In the genomic region with DNA sequence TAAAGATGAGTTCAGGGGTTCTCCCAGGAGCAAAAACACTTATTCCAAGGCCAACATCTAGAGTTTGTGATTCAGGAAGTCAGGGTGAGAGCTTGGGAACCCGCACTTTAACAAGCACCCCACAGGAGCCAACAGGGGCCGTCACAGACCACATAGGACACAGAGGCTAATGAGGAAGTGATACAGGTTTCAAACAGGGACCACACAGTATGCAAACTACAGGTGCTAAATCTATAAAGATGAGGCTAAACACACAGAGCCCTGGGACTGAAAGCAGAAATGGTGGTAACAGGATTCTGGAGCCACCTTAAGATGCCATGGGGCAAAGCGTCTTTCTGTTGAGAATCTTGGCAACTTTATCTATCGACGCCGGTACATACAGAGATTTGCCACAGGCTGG, we compare ENCODE assay signal across 16 mouse cellular contexts. TPM values are rescaled to one million over a fixed set of nuclear protein-coding genes. Genes with fewer than 3 reads are reported as not detected.
DNase-seq lines count a peak whose midpoint lies in the region; ATAC-seq and TF ChIP-seq lines count a peak whose summit lies in the region.
"Had no signal": no experiment of that assay in that cellular context is flagged by ENCODE, and none has a peak within 500 bp of the region (broad histone marks: within the 10 kb centered on the region; RNA-seq: fewer than 3 reads in every experiment).

No protein-coding gene starts in this region.

- no peaks in the 10 kb centered on the region for H3K36me3 ChIP-seq in hindbrain, embryonic 16.5 days (ENCODE audit: control insufficient read depth, insufficient read depth, low read length)
- H3K36me3 ChIP-seq in neural tube, embryonic 13.5 days: no peaks in the 10 kb centered on the region
- no peaks in the 10 kb centered on the region for H3K36me3 ChIP-seq in kidney, embryonic 14.5 days (ENCODE audit: control insufficient read depth, insufficient read depth, low read length)
- H3K36me3 ChIP-seq: heart, embryonic 13.5 days; limb, embryonic 13.5 days had no signal

- no peaks in the 10 kb centered on the region for H3K27me3 ChIP-seq in cerebellum, adult 2 months (ENCODE audit: control insufficient read depth, insufficient read depth, low read length)
- H3K27me3 ChIP-seq in hindbrain, embryonic 16.5 days (replicated peaks; ENCODE audit: control insufficient read depth, insufficient read depth, low read length): no peaks in the 10 kb centered on the region
- no peaks in the 10 kb centered on the region for H3K27me3 ChIP-seq in neural tube, embryonic 13.5 days
- H3K27me3 ChIP-seq in kidney, embryonic 14.5 days (ENCODE audit: control insufficient read depth, insufficient read depth, low read length): no peaks in the 10 kb centered on the region
- H3K27me3 ChIP-seq: heart, embryonic 13.5 days; limb, embryonic 13.5 days had no signal

- no peak overlapping the region for H3K4me3 ChIP-seq in cerebellum, adult 2 months (replicated peaks; ENCODE audit: insufficient read depth, low read depth, low read length)
- H3K4me3 ChIP-seq in cortical plate, adult 2 months (ENCODE audit: insufficient read depth, low read length): no peak overlapping the region
- H3K4me3 ChIP-seq in hindbrain, embryonic 16.5 days (ENCODE audit: low read length): no peak overlapping the region
- H3K4me3 ChIP-seq in neural tube, embryonic 13.5 days: no peak overlapping the region
- H3K4me3 ChIP-seq in kidney, embryonic 14.5 days (ENCODE audit: low read length): no peak overlapping the region
- H3K4me3 ChIP-seq: heart, embryonic 13.5 days; limb, embryonic 13.5 days had no signal

- TF ChIP-seq POLR2A in cerebellum, adult 2 months (IDR thresholded peaks at IDR 0.05; ENCODE audit: borderline replicate concordance, insufficient read depth, low read length): no peak
- TF ChIP-seq POLR2A in cortical plate, adult 2 months (IDR thresholded peaks at IDR 0.05; ENCODE audit: extremely low read depth, insufficient read depth, low read length): no peak

- H3K9ac ChIP-seq in hindbrain, embryonic 16.5 days (ENCODE audit: low read depth, low read length): 0 out of 2 replicates have a peak overlapping the region, but pooled peaks have one; percentile 23
- H3K9ac ChIP-seq in neural tube, embryonic 13.5 days: peak overlapping the region; percentile 18; the same call in 1 of the 2 replicates
- no peak overlapping the region for H3K9ac ChIP-seq in kidney, embryonic 14.5 days (ENCODE audit: low read depth, low read length)
- H3K9ac ChIP-seq: heart, embryonic 13.5 days; limb, embryonic 13.5 days; liver, postnatal 0 days had no signal

- no peak for ATAC-seq in hindbrain, embryonic 16.5 days
- no peak for ATAC-seq in neural tube, embryonic 13.5 days (ENCODE audit: low read depth)
- no peak for ATAC-seq in kidney, embryonic 14.5 days (ENCODE audit: low FRiP score, low TSS enrichment)

- H3K4me1 ChIP-seq in cerebellum, adult 2 months (ENCODE audit: control insufficient read depth, insufficient read depth, low read length): peaks cover 68% of the 10 kb centered on the region
- peaks cover 26% of the 10 kb centered on the region for H3K4me1 ChIP-seq in cortical plate, adult 2 months (ENCODE audit: control insufficient read depth, insufficient read depth, low read length)
- peaks cover 30% of the 10 kb centered on the region for H3K4me1 ChIP-seq in hindbrain, embryonic 16.5 days (ENCODE audit: control insufficient read depth, insufficient read depth, low read depth, low read length)
- peaks cover 71% of the 10 kb centered on the region for H3K4me1 ChIP-seq in neural tube, embryonic 13.5 days (replicated peaks)
- H3K4me1 ChIP-seq in kidney, embryonic 14.5 days (ENCODE audit: control insufficient read depth, insufficient read depth, low read length): peaks cover 24% of the 10 kb centered on the region

- TF ChIP-seq CTCF in cerebellum, adult 2 months (IDR thresholded peaks at IDR 0.05; ENCODE audit: borderline replicate concordance, insufficient read depth, low read depth, low read length): no peak
- TF ChIP-seq CTCF in cortical plate, adult 2 months (IDR thresholded peaks at IDR 0.05; ENCODE audit: extremely low read depth, insufficient read depth, low read length): no peak

- H3K4me2 ChIP-seq in hindbrain, embryonic 16.5 days (ENCODE audit: low read length): no peak overlapping the region
- H3K4me2 ChIP-seq in neural tube, embryonic 13.5 days: 0 out of 2 replicates have a peak overlapping the region, but pooled peaks have one; percentile 24
- no peak overlapping the region for H3K4me2 ChIP-seq in kidney, embryonic 14.5 days (replicated peaks; ENCODE audit: low read depth, low read length)
- H3K4me2 ChIP-seq: heart, embryonic 13.5 days; limb, embryonic 13.5 days had no signal

- DNase-seq in cerebellum, adult 2 months: no peak
- no peak for DNase-seq in cerebellum, postnatal 4 days (ENCODE audit: low spot score in 2 of 2)
- no peak for DNase-seq in kidney, adult 11 months
- DNase-seq in adrenal gland, adult 8-10 months: no peak
- DNase-seq: adrenal gland, postnatal 14 days; gastrocnemius, postnatal 14 days; kidney, postnatal 14 days; layer of hippocampus, postnatal 36 days; liver, postnatal 0 days; right cerebral cortex, postnatal 14 days had no signal

- WGBS in cerebellum, adult 2 months: 42% methylated on average over 6 of the region's 6 CpGs
- WGBS in hindbrain, embryonic 16.5 days: 77% methylated on average over 6 of the region's 6 CpGs
- 88% methylated on average over 6 of the region's 6 CpGs for WGBS in neural tube, embryonic 13.5 days
- WGBS in kidney, embryonic 14.5 days: 85% methylated on average over 6 of the region's 6 CpGs

- no peaks in the 10 kb centered on the region for H3K9me3 ChIP-seq in hindbrain, embryonic 16.5 days (ENCODE audit: control insufficient read depth, low read length)
- no peaks in the 10 kb centered on the region for H3K9me3 ChIP-seq in neural tube, embryonic 13.5 days
- H3K9me3 ChIP-seq in kidney, embryonic 14.5 days (ENCODE audit: control insufficient read depth, low read length): no peaks in the 10 kb centered on the region
- H3K9me3 ChIP-seq: heart, embryonic 13.5 days; limb, embryonic 13.5 days had no signal

- peak overlapping the region; percentile 18; the same call in 1 of the 2 replicates for H3K27ac ChIP-seq in cerebellum, adult 2 months (ENCODE audit: insufficient read depth, low read length)
- H3K27ac ChIP-seq in cortical plate, adult 2 months (ENCODE audit: insufficient read depth, low read length): peak overlapping the region; percentile 30; the same call in 1 of the 2 replicates
- peak overlapping the region; percentile 35; the same call in 1 of the 2 replicates for H3K27ac ChIP-seq in hindbrain, embryonic 16.5 days (ENCODE audit: low read depth, low read length)
- peak overlapping the region; percentile 81 for H3K27ac ChIP-seq in neural tube, embryonic 13.5 days (replicated peaks)
- H3K27ac ChIP-seq in kidney, embryonic 14.5 days (ENCODE audit: low read depth, low read length): no peak overlapping the region
- H3K27ac ChIP-seq: heart, embryonic 13.5 days; limb, embryonic 13.5 days had no signal

RNA-seq across cellular contexts. Expression of a gene that starts 27.2 kb away (rescaled TPM):
- polyA plus RNA-seq in cerebellum, adult 2 months (2012; rRNA removed): 210 and 244 TPM in 2 replicates
- polyA plus RNA-seq in cortical plate, adult 2 months (2012; rRNA removed): 130 and 131 TPM in 2 replicates
- 37.5 and 46.2 TPM in 2 replicates for polyA plus RNA-seq in hindbrain, embryonic 16.5 days (2015; fragmentation: Nextera tagmentation; extraction: Ambion mirVana)
- polyA plus RNA-seq in neural tube, embryonic 13.5 days (2015; fragmentation: Nextera tagmentation; extraction: Ambion mirVana): 41.5 and 43.8 TPM in 2 replicates
- 9.3 and 16.5 TPM in 2 replicates for polyA plus RNA-seq in kidney, embryonic 14.5 days (2014; fragmentation: Nextera tagmentation; extraction: Ambion mirVana)
- 10 to 100 TPM; 12.4 to 20.2 (median 18.2) TPM for total RNA-seq in adrenal gland, adult 8-10 months (2022)
